Mouse (Mus musculus) testis, adult 2 months (tissue): ENCODE measurements at regions not wholly inside any gene's neighbourhood (a gene's known extent, or its start where the extent isn't known, plus 50 kb on each side); places are given as distances from the start of the nearest gene placed in this dataset.

Experiments used
- CTCF ChIP-seq: fragments of 200-500 bp; IDR thresholded peaks from 2 replicates; pipeline ENCODE4 v1.5.1; 2012; ENCODE audit warnings: low read depth, mild to moderate bottlenecking, inconsistent platforms, low read length, moderate library complexity; ENCODE audit not compliant: control insufficient read depth, insufficient read depth, insufficient replicate concordance
- POLR2A ChIP-seq: fragments of 200-500 bp; IDR thresholded peaks from 2 replicates; pipeline ENCODE4 v1.6.1; 2012; ENCODE audit warnings: low read depth, mild to moderate bottlenecking, inconsistent platforms, low read length, moderate library complexity; ENCODE audit not compliant: control insufficient read depth

DNA sequence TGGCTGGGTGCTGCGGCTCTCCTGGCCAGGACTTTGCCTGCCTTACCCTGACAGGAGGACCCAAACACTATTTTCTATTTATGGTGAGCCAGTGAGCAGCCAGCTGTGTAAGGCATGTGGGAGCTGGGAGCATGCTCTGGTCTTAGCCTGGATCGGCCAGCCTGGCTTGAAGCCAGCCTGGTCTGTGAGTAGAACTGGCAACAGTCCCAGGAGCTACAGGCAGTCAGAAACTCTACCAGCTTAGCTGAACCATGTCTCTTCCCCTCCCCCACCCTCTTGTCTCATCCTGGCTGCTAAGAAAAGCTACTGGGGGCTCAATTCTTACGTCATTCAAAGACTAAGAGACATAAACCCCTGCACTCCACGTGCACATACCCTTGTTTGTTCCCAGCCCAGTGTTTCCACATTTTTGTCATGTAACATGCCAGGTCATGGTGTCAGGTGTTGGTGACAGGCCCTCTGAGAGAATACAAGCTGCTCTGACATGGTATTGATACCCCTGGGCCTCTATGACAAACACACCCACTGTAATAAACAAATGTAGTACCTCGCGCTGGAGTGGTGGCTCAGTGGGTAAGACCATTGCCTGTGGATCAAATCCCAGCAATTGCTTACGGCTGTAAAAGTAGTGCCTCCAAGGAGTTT, 91.2 kb downstream of the Dll1 start:
- TF ChIP-seq CTCF = no peak
- no peak for TF ChIP-seq POLR2A
